Mouse (Mus musculus): Measurements from ENCODE around the gene Ccl25.

- TF ChIP-seq POLR2A (IDR thresholded peaks at IDR 0.05; ENCODE audit: borderline replicate concordance, extremely low read depth, insufficient read depth, insufficient read length, poor library complexity, severe bottlenecking) (no peak), CTCF (IDR thresholded peaks at IDR 0.05; ENCODE audit: borderline replicate concordance, extremely low read depth, insufficient read depth, insufficient read length) (no peak)
Measured at GRCm38 (mm10) chr8:4355455-4355854, 30.4 kb downstream of the Ccl25 start.

Measured in brain, embryonic 14.5 days (tissue).